Mouse (Mus musculus): ENCODE data around the gene Nemp1. TPM values are rescaled to one million over a fixed set of nuclear protein-coding genes. Genes with fewer than 3 reads are reported as not detected.

Gene Nemp1
- total RNA-seq, 2 experiments from 2014 or later, result 8.9 TPM

GRCm38 (mm10) chr10:127725136-127725535 lies 58.4 kb downstream of the Nemp1 start:
- DNase-seq, result no peak

- DNase-seq, result no peak
Observed at GRCm38 (mm10) chr10:127728437-127728836, 61.7 kb downstream of the Nemp1 start.

- no peak for DNase-seq
Observed at GRCm38 (mm10) chr10:127730285-127730932, 63.7 kb downstream of the Nemp1 start.

GRCm38 (mm10) chr10:127730933-127731310 lies 64.2 kb downstream of the Nemp1 start:
- DNase-seq, result no peak

- DNase-seq, result no peak
Observed at GRCm38 (mm10) chr10:127731397-127731796, 64.7 kb downstream of the Nemp1 start.

- peak; percentile 41 for DNase-seq
Observed at GRCm38 (mm10) chr10:127734434-127734833, 67.7 kb downstream of the Nemp1 start.

- no peak for DNase-seq
Observed at GRCm38 (mm10) chr10:127736266-127736665, 69.6 kb downstream of the Nemp1 start.

- DNase-seq, result no peak
Observed at GRCm38 (mm10) chr10:127736916-127737315, 70.2 kb downstream of the Nemp1 start.

- DNase-seq, result no peak
Observed at GRCm38 (mm10) chr10:127737552-127737951, 70.9 kb downstream of the Nemp1 start.

- peak; percentile 61 for DNase-seq
Observed at GRCm38 (mm10) chr10:127738151-127738882, 71.6 kb downstream of the Nemp1 start.

GRCm38 (mm10) chr10:127739083-127739660 lies 72.5 kb downstream of the Nemp1 start, which contains the start of gene Zbtb39:
TSS of gene Zbtb39 (plus strand) at chr10:127739538.
- DNase-seq, result peak; percentile 90

GRCm38 (mm10) chr10:127739661-127740161 lies 73.0 kb downstream of the Nemp1 start:
- DNase-seq, result peak; percentile 49

GRCm38 (mm10) chr10:127744661-127745060 lies 78.0 kb downstream of the Nemp1 start:
- DNase-seq, result peak; percentile 69

GRCm38 (mm10) chr10:127745886-127746285 lies 79.2 kb downstream of the Nemp1 start:
- DNase-seq, result no peak

- DNase-seq, result no peak
Observed at GRCm38 (mm10) chr10:127747254-127747653, 80.6 kb downstream of the Nemp1 start.

- DNase-seq, result peak; percentile 36
Observed at GRCm38 (mm10) chr10:127748847-127749612, 82.3 kb downstream of the Nemp1 start.

GRCm38 (mm10) chr10:127750136-127750777 lies 83.6 kb downstream of the Nemp1 start:
- DNase-seq, result no peak

Other genes with a start within 250 kb of the Nemp1 start
- gene Stac3, start 165.2 kb upstream of the Nemp1 start, total RNA-seq (2021), result 1 to 10 TPM; 1.8 to 1.9 TPM
- 10 to 100 TPM; 34.2 to 34.9 TPM for gene Ndufa4l2, start 151.9 kb upstream of the Nemp1 start, total RNA-seq (2021)
- gene Shmt2, start 144.5 kb upstream of the Nemp1 start, total RNA-seq (2021), result 10 to 100 TPM; 43.7 to 45.1 TPM
- gene Nxph4, start 132.3 kb upstream of the Nemp1 start, total RNA-seq (2021), result under 1 TPM; 0.83 to 0.97 TPM
- gene Lrp1, start 45.8 kb upstream of the Nemp1 start, total RNA-seq (2021), result 10 to 100 TPM; 68.8 to 73.0 TPM
- gene Stat6, start 23.9 kb upstream of the Nemp1 start, total RNA-seq (2021), result 10 to 100 TPM; 41.7 to 42.1 TPM
- gene Nab2, start 1.7 kb downstream of the Nemp1 start, total RNA-seq (2021), result 10 to 100 TPM; 13.5 to 14.9 TPM
- gene Myo1a, start 38.3 kb downstream of the Nemp1 start, total RNA-seq (2021), result under 1 TPM; 0.10 to 0.36 TPM
- not detected for gene Tac2, start 57.6 kb downstream of the Nemp1 start, total RNA-seq (2021)
- 1 to 10 TPM; 9.6 to 9.8 TPM for gene Zbtb39, start 72.6 kb downstream of the Nemp1 start, total RNA-seq (2021)
- gene Gpr182, start 84.8 kb downstream of the Nemp1 start, total RNA-seq (2021), result 1 to 10 TPM; 5.6 to 6.8 TPM
- under 1 TPM; 0.14 TPM for gene Rdh1, start 92.8 kb downstream of the Nemp1 start, total RNA-seq (2021)
- gene Rdh16f1, start 92.9 kb downstream of the Nemp1 start, total RNA-seq (2021), result under 1 TPM in 1 of 2 experiments, not detected in 1; 0.14 TPM
- gene Rdh9, start 109.5 kb downstream of the Nemp1 start, total RNA-seq (2021), result under 1 TPM in 1 of 2 experiments, not detected in 1; 0.19 TPM
- gene Rdh16, start 134.3 kb downstream of the Nemp1 start, total RNA-seq (2021), result not detected
- gene Rdh19, start 183.0 kb downstream of the Nemp1 start, total RNA-seq (2021), result not detected
- not detected for gene Rdh16f2, start 199.6 kb downstream of the Nemp1 start, total RNA-seq (2021)
- not detected for gene Rdh7, start 221.9 kb downstream of the Nemp1 start, total RNA-seq (2021)
- gene Sdr9c7, start 231.6 kb downstream of the Nemp1 start, total RNA-seq (2021), result not detected